Mouse (Mus musculus) kidney, embryonic 16.5 days (tissue): Measurements from ENCODE around the gene Tet1. TPM values are rescaled to one million over a fixed set of nuclear protein-coding genes. Genes with fewer than 3 reads are reported as not detected.
A peak's percentile ranks its signal among the peaks of the same experiment; 100 is the strongest.

ENCODE experiments used
- ATAC-seq: fragments of 200-750 bp; cut with Nextera tagmentation; 2 replicates; pipeline ENCODE4 v1.8.0; 2017; ENCODE audit warnings: moderate TSS enrichment; ENCODE audit not compliant: low FRiP score, low TSS enrichment
- H3K27ac ChIP-seq: fragments of 300-500 bp; sonication (generic); 2 replicates; pipeline ENCODE4 v1.5.1; 2014; ENCODE audit warnings: low read length
- H3K27me3 ChIP-seq: fragments of 300-500 bp; sonication (generic); 2 replicates; pipeline ENCODE4 v1.6.1; 2014; ENCODE audit warnings: low read length, control low read depth, mixed read lengths; ENCODE audit not compliant: insufficient read depth
- H3K36me3 ChIP-seq: fragments of 300-500 bp; sonication (generic); 2 replicates; pipeline ENCODE4 v1.6.1; 2014; ENCODE audit warnings: low read length, control low read depth, mixed read lengths; ENCODE audit not compliant: insufficient read depth
- H3K4me1 ChIP-seq: fragments of 300-500 bp; sonication (generic); 2 replicates; pipeline ENCODE4 v1.6.1; 2014; ENCODE audit warnings: low read length, control low read depth, mixed read lengths; ENCODE audit not compliant: insufficient read depth
- H3K4me2 ChIP-seq: fragments of 300-500 bp; sonication (generic); replicated peaks from 2 replicates; pipeline ENCODE4 v1.6.1; 2014; ENCODE audit warnings: low read depth, low read length
- H3K4me3 ChIP-seq: fragments of 300-500 bp; sonication (generic); 2 replicates; pipeline ENCODE4 v1.5.1; 2014; ENCODE audit warnings: mild to moderate bottlenecking, low read length
- H3K9ac ChIP-seq: fragments of 300-500 bp; sonication (generic); replicated peaks from 2 replicates; pipeline ENCODE4 v1.6.1; 2014; ENCODE audit warnings: low read length
- H3K9me3 ChIP-seq: fragments of 300-500 bp; sonication (generic); 2 replicates; pipeline ENCODE4 v1.6.1; 2016; ENCODE audit warnings: low read length, control low read depth
- WGBS: fragments of 180-500 bp; shearing (Covaris S2); extraction: QIAGEN DNeasy Blood & Tissue Kit; methylation state at CpG from one replicate; pipeline ENCODE4 v1.1.7; 2014; 5-methylcytosine and 5-hydroxymethylcytosine counted together
- polyA plus RNA-seq: library from polyadenylated mRNA; unstranded; fragments of >200 nt; fragmentation: Nextera tagmentation; extraction: Ambion mirVana; gene quantifications from 2 replicates; pipeline ENCODE4 v1.2.1, GENCODE M21; 2015

The Tet1 gene
- polyA plus RNA-seq, 1 experiment from 2014 or later = 23.4 TPM

DNA sequence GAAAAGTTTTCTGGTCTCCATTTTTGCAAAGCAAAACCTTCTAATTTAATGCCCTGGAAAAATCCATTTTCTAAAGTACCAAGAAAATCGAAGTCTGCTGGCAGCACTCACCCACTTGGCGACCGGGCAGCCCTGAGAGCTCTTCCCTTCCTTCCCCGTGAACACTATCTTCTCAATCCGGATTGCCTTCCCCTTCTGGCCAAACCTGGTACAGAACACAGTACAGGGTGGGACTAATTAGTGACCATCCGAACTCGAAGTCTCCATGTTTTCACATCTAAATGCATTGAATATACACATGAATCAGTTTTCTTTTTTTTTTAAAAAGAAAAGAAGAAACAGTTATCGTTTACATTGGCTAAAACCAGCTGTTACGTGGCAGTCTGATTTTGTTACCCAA lies 76.0 kb downstream of the Tet1 start:
- Histone ChIP-seq H3K27ac (no peak overlapping the region), H3K4me3 (no peak overlapping the region), H3K4me2 (no peak overlapping the region), H3K36me3 (peaks cover 9% of the 10 kb centered on the region; the same call in 1 of the 2 replicates), H3K27me3 (no peaks in the 10 kb centered on the region), H3K9me3 (no peaks in the 10 kb centered on the region), H3K9ac (no peak overlapping the region), H3K4me1 (0 out of 2 replicates have a peak, but pooled peaks cover 4% of the 10 kb centered on the region)
- ATAC-seq = no peak
- WGBS = 75% methylated on average over 9 of the region's 9 CpGs

DNA sequence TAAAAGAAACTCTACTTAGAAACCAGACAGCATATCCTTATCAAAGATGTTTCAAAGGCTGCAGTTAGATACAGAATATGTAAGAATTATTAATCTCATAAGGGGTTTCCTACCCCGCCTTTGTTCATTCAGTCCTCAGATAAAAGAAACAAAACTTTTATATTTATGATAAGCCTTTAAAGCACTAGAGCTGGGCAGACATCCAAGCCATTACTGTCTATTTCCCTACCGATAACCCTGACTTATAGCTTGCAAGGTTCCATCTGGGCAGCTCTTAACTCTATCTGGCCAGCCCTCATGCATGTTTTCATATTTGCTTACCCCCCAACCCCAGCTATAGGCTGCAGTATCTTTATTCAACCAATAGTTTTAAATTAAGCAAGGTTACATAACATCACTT lies 77.2 kb downstream of the Tet1 start:
- Histone ChIP-seq H3K27ac (no peak overlapping the region), H3K9ac (no peak overlapping the region), H3K4me1 (0 out of 2 replicates have a peak, but pooled peaks cover 4% of the 10 kb centered on the region), H3K4me2 (no peak overlapping the region), H3K36me3 (peaks cover 14% of the 10 kb centered on the region; the same call in 1 of the 2 replicates), H3K27me3 (no peaks in the 10 kb centered on the region), H3K9me3 (no peaks in the 10 kb centered on the region), H3K4me3 (no peak overlapping the region)
- peak; percentile 49; the same call in 1 of the 2 replicates for ATAC-seq
- WGBS = 72% methylated on average over 2 of the region's 2 CpGs

DNA sequence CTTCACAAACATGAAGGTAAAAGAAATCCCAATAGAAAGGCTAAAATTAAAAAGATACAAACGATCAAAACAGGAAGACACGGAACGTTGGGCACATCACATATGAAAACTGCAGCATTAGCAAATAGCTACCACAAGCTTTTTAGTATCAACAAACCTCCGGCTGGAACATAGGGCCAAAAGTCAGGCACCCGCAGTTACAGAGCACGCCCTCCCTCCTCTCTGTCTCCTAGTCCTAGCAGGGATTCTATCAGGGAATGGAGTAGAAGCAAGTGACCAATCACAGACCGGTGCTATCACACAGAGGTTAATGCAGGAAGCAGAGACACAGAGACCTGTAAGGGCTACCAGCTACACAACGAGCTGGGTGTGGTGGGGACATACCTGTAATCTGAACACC lies 84.3 kb downstream of the Tet1 start:
- Histone ChIP-seq H3K4me1 (no peaks in the 10 kb centered on the region), H3K27me3 (no peaks in the 10 kb centered on the region), H3K36me3 (peaks cover 17% of the 10 kb centered on the region), H3K27ac (no peak overlapping the region), H3K9ac (no peak overlapping the region), H3K4me2 (no peak overlapping the region), H3K4me3 (no peak overlapping the region), H3K9me3 (no peaks in the 10 kb centered on the region)
- ATAC-seq = no peak
- 86% methylated on average over 8 of the region's 8 CpGs for WGBS

DNA sequence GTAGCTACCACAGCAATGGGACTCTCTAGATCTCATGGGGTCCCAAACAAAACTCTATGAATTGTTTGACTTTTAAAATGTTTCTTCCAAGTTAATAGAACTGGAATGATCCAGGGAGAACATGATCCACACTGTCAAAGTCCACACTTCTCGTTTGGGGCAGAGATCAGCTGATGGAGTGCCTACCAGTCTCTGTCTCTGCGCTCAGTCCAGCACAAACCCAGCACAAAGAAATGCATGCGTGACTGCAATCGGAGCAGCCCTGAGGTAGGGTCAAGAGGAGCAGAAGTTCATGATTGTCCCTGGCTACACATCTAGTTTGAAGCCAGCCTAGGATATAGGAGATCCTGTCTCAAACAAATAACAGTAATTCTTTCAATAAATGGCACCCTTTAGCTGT lies 85.4 kb downstream of the Tet1 start:
- no peak for ATAC-seq
- H3K4me1 ChIP-seq = no peaks in the 10 kb centered on the region
- H3K9ac ChIP-seq = no peak overlapping the region
- WGBS = 67% methylated on average over 4 of the region's 4 CpGs
- H3K27ac ChIP-seq = no peak overlapping the region
- H3K9me3 ChIP-seq = no peaks in the 10 kb centered on the region
- no peaks in the 10 kb centered on the region for H3K27me3 ChIP-seq
- peaks cover 23% of the 10 kb centered on the region for H3K36me3 ChIP-seq
- no peak overlapping the region for H3K4me2 ChIP-seq
- H3K4me3 ChIP-seq = no peak overlapping the region

DNA sequence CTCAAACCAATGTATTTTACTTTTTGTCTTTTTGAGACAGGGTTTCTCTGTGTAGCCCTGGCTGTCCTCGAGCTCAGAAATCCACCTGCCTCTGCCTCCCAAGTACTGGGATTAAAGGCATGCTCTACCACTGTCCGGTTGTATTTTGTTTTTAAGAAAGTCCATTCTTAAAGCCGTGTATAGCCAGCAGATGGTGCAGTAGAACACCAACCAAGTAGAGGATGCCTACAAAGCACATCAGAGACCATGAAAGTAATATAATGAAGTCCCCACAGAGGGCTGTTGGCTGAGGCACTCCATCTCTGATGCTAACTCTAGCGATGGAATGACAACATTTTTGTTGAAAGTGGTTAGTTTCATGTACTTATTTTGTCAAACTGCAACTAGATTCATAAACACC lies 98.8 kb downstream of the Tet1 start:
- Histone ChIP-seq H3K4me2 (no peak overlapping the region), H3K27ac (no peak overlapping the region), H3K9me3 (no peaks in the 10 kb centered on the region), H3K27me3 (no peaks in the 10 kb centered on the region), H3K4me3 (no peak overlapping the region), H3K36me3 (peaks cover 28% of the 10 kb centered on the region), H3K9ac (no peak overlapping the region), H3K4me1 (no peaks in the 10 kb centered on the region)
- WGBS = 81% methylated on average over 4 of the region's 4 CpGs
- no peak for ATAC-seq

DNA sequence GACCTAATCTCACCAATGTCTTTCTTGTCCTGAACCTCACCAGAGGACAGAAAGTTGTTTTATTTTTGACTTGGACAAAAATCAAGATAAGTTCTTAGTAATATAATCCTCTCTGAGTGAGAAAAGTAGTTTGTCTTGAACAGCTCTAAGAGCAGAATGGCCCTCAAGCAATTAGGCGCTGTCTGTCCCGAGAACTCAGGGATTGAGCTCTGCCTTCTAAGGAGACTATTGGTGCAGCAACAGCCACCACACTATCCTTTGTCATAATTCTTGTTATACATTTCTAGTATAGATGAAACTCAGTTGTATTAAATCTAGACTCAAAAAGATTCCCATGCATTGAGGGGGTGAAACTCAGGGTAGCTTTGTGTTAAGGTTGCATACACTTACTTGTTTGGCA lies 100.0 kb downstream of the Tet1 start:
- ATAC-seq = no peak
- H3K27me3 ChIP-seq = no peaks in the 10 kb centered on the region
- H3K4me1 ChIP-seq = no peaks in the 10 kb centered on the region
- H3K36me3 ChIP-seq = peaks cover 17% of the 10 kb centered on the region
- no peak overlapping the region for H3K9ac ChIP-seq
- no peak overlapping the region for H3K4me2 ChIP-seq
- no peak overlapping the region for H3K27ac ChIP-seq
- H3K4me3 ChIP-seq = no peak overlapping the region
- 100% methylated on average over 2 of the region's 2 CpGs for WGBS
- H3K9me3 ChIP-seq = no peaks in the 10 kb centered on the region

DNA sequence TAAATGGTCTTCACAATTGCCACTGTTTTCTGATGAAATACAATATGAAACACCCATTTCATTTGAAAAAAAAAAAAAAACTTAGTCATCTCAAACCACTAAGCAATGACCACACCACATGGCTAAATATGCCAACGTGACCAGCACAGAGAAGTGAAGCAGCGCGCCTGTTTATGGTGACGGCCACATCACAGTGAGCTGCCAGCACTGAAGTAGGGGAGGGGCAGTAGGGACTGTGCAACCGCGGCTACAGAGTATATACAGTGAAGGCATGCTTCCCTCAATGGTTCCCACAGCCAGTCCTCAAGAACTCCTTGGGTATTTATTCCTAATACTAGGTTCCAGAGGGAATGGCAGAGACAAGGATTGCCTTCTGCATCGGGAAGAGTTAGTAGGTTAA lies 100.5 kb downstream of the Tet1 start:
- no peaks in the 10 kb centered on the region for H3K27me3 ChIP-seq
- no peak overlapping the region for H3K4me3 ChIP-seq
- WGBS = 89% methylated on average over 7 of the region's 7 CpGs
- no peak overlapping the region for H3K9ac ChIP-seq
- H3K27ac ChIP-seq = no peak overlapping the region
- ATAC-seq = no peak
- peaks cover 13% of the 10 kb centered on the region for H3K36me3 ChIP-seq
- no peak overlapping the region for H3K4me2 ChIP-seq
- H3K4me1 ChIP-seq = no peaks in the 10 kb centered on the region
- no peaks in the 10 kb centered on the region for H3K9me3 ChIP-seq

DNA sequence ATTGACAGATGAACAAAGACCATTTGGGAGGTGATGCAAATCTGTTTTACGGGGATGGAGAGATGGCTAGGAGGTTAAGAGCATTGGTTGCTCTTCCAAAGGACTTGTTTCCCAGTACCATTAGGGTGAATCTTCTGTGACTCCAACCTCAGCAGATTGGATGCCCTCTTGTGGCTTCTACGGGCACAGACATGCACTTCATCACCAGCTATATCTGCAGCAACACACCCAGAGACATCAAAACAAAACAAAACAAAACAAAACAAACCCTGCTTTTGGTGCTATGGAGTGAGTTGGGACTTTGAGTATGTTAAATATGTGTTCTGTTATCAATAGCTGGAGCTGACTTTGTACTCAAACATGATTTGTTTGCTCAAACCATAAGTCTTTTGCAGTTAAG lies 104.7 kb downstream of the Tet1 start:
- 80% methylated on average over 2 of the region's 2 CpGs for whole genome bisulfite sequencing
- no peak for ATAC-seq

DNA sequence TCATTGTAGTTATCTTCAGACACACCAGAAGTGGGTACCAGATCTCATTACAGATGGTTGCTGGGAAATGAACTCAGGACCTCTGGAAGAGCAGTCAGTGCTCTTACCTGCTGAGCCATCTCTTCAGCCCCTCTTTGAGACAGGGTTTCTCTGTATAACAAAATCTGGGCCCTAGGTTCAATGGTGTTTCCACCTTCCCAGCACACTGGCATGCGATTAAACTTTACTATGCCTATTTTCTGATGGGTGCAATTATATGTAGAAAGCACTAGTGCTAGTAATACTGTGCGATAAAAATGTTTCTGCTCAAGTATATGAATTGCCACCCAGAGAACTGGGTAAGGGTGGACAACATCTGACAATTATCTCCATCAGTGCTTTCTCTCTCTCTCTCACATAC lies 105.5 kb downstream of the Tet1 start:
- WGBS = 100% methylated on average over 2 of the region's 2 CpGs
- H3K4me3 ChIP-seq = no peak overlapping the region
- no peak for ATAC-seq
- no peaks in the 10 kb centered on the region for H3K4me1 ChIP-seq
- H3K4me2 ChIP-seq = no peak overlapping the region
- no peaks in the 10 kb centered on the region for H3K27me3 ChIP-seq
- no peaks in the 10 kb centered on the region for H3K9me3 ChIP-seq
- no peak overlapping the region for H3K27ac ChIP-seq
- H3K9ac ChIP-seq = no peak overlapping the region
- H3K36me3 ChIP-seq = no peaks in the 10 kb centered on the region

More for the DNA sequence above, 104.7 kb downstream of the Tet1 start:
- H3K27me3 ChIP-seq = no peaks in the 10 kb centered on the region
- H3K9me3 ChIP-seq = no peaks in the 10 kb centered on the region
- no peaks in the 10 kb centered on the region for H3K36me3 ChIP-seq
- no peak overlapping the region for H3K9ac ChIP-seq
- no peak overlapping the region for H3K27ac ChIP-seq
- H3K4me3 ChIP-seq = no peak overlapping the region
- no peaks in the 10 kb centered on the region for H3K4me1 ChIP-seq
- H3K4me2 ChIP-seq = no peak overlapping the region

DNA sequence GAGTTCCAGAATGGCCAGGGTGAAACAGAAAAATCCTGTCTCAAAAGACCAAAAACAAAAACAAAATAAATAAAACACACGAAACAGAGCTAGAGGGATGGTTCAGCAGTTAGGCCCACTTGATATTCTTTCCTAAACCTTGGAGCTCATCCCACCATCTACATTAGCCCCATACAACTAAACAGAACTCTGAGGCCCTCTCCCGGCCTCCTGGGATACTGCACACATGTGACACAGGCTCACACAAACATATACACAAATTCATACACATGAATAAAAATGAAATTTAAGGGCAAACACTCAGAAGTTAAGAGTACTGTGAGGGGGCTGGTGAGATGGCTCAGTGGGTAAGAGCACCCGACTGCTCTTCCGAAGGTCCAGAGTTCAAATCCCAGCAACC lies 114.6 kb downstream of the Tet1 start:
- Histone ChIP-seq H3K27ac (no peak overlapping the region), H3K36me3 (peaks cover 14% of the 10 kb centered on the region), H3K9me3 (no peaks in the 10 kb centered on the region), H3K4me2 (no peak overlapping the region), H3K4me1 (peaks cover 12% of the 10 kb centered on the region; the same call in 1 of the 2 replicates), H3K4me3 (no peak overlapping the region), H3K9ac (no peak overlapping the region), H3K27me3 (no peaks in the 10 kb centered on the region)
- 97% methylated on average over 4 of the region's 4 CpGs for WGBS
- ATAC-seq = no peak
